Mouse (Mus musculus) midbrain, embryonic 14.5 days (tissue): Measurements from ENCODE around the gene Syne3. TPM values are rescaled to one million over a fixed set of nuclear protein-coding genes. Genes with fewer than 3 reads are reported as not detected.

ENCODE experiments used
- ATAC-seq: fragments of 200-750 bp; cut with Nextera tagmentation; 2 replicates; pipeline ENCODE4 v1.8.0; 2017; ENCODE audit warnings: moderate number of reproducible peaks, moderate library complexity; ENCODE audit not compliant: low FRiP score, low TSS enrichment
- DNase-seq: peaks from one replicate; pipeline ENCODE4 v3.0.0-alpha.2; 2015
- H3K27ac ChIP-seq: fragments of 300-500 bp; sonication (generic); replicated peaks from 2 replicates; pipeline ENCODE4 v1.5.1; 2014; ENCODE audit warnings: mild to moderate bottlenecking, low read depth, low read length, moderate library complexity
- H3K27me3 ChIP-seq: fragments of 300-500 bp; sonication (generic); 2 replicates; pipeline ENCODE4 v1.6.1; 2014; ENCODE audit warnings: low read length, control low read depth, mixed read lengths; ENCODE audit not compliant: control insufficient read depth, insufficient read depth
- H3K36me3 ChIP-seq: fragments of 300-500 bp; sonication (generic); 2 replicates; pipeline ENCODE4 v1.6.1; 2014; ENCODE audit warnings: low read length, control low read depth; ENCODE audit not compliant: control insufficient read depth, insufficient read depth
- H3K4me1 ChIP-seq: fragments of 300-500 bp; sonication (generic); 2 replicates; pipeline ENCODE4 v1.6.1; 2014; ENCODE audit warnings: mild to moderate bottlenecking, antibody characterized with exemption, low read length, control low read depth; ENCODE audit not compliant: control insufficient read depth, insufficient read depth
- H3K4me2 ChIP-seq: fragments of 300-500 bp; sonication (generic); 2 replicates; pipeline ENCODE4 v1.6.1; 2014; ENCODE audit warnings: mild to moderate bottlenecking, low read length, moderate library complexity
- H3K4me3 ChIP-seq: fragments of 300-500 bp; sonication (generic); replicated peaks from 2 replicates; pipeline ENCODE4 v1.5.1; 2014; ENCODE audit warnings: low read depth, low read length
- H3K9ac ChIP-seq: fragments of 300-500 bp; sonication (generic); replicated peaks from 2 replicates; pipeline ENCODE4 v1.6.1; 2014; ENCODE audit warnings: mild to moderate bottlenecking, low read length, moderate library complexity
- H3K9me3 ChIP-seq: fragments of 300-500 bp; sonication (generic); 2 replicates; pipeline ENCODE4 v1.6.1; 2016; ENCODE audit warnings: low read length, control low read depth, mixed read lengths; ENCODE audit not compliant: control insufficient read depth
- WGBS: fragments of 180-500 bp; shearing (Covaris S2); extraction: QIAGEN DNeasy Blood & Tissue Kit; methylation state at CpG from one replicate; pipeline ENCODE4 v1.1.7; 2014; 5-methylcytosine and 5-hydroxymethylcytosine counted together
- polyA plus RNA-seq: library from polyadenylated mRNA; unstranded; fragments of >200 nt; fragmentation: Nextera tagmentation; extraction: Ambion mirVana; gene quantifications from 2 replicates; pipeline ENCODE4 v1.2.1, GENCODE M21; 2014

Gene Syne3
- polyA plus RNA-seq, 1 experiment from 2014 or later: 0.04 TPM

DNA sequence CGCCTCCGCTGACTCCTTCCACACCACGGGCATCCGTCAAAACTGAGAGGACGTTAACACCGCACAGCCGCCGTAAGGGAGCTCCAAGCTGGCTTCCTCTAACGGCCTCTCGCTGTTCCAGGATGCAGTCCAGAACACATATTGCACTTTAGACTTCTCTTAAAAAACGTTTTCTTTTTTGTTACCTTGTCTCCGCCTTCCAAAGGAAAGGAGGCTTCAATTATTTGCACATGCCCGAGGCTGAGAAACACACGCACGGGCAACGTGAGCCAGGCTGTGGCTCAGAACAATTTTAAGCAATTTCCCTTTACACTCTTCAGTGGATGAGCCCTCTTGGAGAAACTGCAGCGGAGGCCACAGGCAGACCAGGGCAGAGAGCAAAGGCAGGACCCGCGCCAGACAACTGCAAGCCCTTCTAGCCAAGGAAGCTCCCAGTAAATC, 85.6 kb downstream of the Syne3 start:
- H3K9me3 ChIP-seq: no peaks in the 10 kb centered on the region
- no peaks in the 10 kb centered on the region for H3K36me3 ChIP-seq
- peaks cover 21% of the 10 kb centered on the region for H3K4me1 ChIP-seq
- DNase-seq (no peak), ATAC-seq (no peak)
- no peak overlapping the region for H3K9ac ChIP-seq
- H3K27me3 ChIP-seq: no peaks in the 10 kb centered on the region
- no peak overlapping the region for H3K4me2 ChIP-seq
- no peak overlapping the region for H3K4me3 ChIP-seq
- H3K27ac ChIP-seq: no peak overlapping the region
- WGBS: 76% methylated on average over 19 of the region's 19 CpGs

DNA sequence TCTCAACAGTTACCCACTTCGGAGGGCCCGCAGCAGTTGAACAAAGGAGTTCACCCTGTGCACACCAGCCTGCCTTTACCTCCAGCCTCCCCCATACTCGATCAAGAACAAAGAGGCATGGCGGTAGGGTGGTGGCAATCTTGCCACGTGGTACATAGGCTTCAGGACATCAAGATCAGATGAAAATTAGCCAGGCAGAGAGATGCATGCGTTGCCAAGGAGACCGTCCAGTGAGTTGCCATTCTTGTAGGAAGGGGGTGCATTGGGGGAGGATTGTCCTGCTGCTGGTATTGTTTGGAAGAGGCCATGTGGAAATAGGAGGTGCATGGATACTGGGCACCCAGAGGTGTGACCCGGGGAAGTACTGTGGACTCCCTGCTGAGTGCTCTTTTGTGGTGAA, 87.0 kb downstream of the Syne3 start:
- no peak overlapping the region for H3K4me3 ChIP-seq
- no peaks in the 10 kb centered on the region for H3K27me3 ChIP-seq
- peak; percentile 64 for DNase-seq
- peak overlapping the region; percentile 52 for H3K27ac ChIP-seq
- no peaks in the 10 kb centered on the region for H3K36me3 ChIP-seq
- H3K4me2 ChIP-seq: no peak overlapping the region
- no peak overlapping the region for H3K9ac ChIP-seq
- WGBS: 25% methylated on average over 8 of the region's 8 CpGs
- H3K9me3 ChIP-seq: no peaks in the 10 kb centered on the region
- peaks cover 21% of the 10 kb centered on the region for H3K4me1 ChIP-seq
- 0 out of 2 replicates have a peak, but pooled peaks have one; percentile 32 for ATAC-seq

DNA sequence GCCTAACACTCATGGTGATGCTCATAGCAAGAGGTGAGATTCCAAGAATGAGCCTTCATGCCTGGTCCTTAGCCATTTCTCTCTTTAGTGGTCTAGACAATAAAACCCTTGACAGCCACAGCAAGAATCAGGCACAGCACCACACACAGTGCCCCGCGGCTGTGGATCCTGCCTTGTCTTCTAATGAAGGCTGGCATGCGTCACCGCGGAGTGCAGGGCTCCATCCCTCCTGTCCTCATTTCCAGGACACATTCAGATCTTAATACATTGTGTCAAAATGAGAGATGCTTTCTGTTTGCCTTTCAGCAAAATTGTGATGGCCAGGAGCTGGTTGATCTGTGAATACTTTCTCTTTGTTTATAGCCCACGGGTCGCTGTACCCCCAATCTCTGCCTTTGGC, 88.5 kb downstream of the Syne3 start:
- Histone ChIP-seq H3K27me3 (no peaks in the 10 kb centered on the region), H3K9me3 (no peaks in the 10 kb centered on the region), H3K36me3 (no peaks in the 10 kb centered on the region), H3K4me1 (peaks cover 21% of the 10 kb centered on the region), H3K4me3 (no peak overlapping the region), H3K4me2 (no peak overlapping the region), H3K27ac (no peak overlapping the region), H3K9ac (no peak overlapping the region)
- WGBS: 72% methylated on average over 7 of the region's 7 CpGs
- DNase-seq: no peak
- ATAC-seq: no peak

DNA sequence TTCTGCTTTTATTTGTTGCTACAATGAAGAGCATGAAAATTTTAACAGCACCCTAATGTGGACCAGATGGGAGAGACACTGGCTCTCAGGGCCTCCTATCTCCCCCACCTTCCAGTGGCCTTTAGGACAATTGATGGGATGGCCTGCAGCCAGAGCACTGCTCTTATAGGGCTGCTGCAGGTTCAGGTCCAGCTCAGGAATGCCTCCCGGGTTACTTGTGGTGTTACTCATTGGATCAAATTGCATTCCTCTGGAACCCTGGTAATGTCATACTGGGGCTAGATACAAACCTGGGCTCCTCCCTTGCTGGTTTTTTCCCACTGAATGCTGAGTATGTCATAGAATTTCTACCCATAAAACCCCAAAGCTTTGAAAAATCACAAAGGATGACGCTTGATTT, 90.4 kb downstream of the Syne3 start:
- H3K27me3 ChIP-seq: no peaks in the 10 kb centered on the region
- H3K27ac ChIP-seq: no peak overlapping the region
- H3K4me2 ChIP-seq: no peak overlapping the region
- H3K4me1 ChIP-seq: peaks cover 10% of the 10 kb centered on the region
- H3K9ac ChIP-seq: no peak overlapping the region
- ATAC-seq (no peak), DNase-seq (no peak)
- WGBS: 89% methylated on average over 2 of the region's 2 CpGs
- no peak overlapping the region for H3K4me3 ChIP-seq
- H3K9me3 ChIP-seq: no peaks in the 10 kb centered on the region
- no peaks in the 10 kb centered on the region for H3K36me3 ChIP-seq

DNA sequence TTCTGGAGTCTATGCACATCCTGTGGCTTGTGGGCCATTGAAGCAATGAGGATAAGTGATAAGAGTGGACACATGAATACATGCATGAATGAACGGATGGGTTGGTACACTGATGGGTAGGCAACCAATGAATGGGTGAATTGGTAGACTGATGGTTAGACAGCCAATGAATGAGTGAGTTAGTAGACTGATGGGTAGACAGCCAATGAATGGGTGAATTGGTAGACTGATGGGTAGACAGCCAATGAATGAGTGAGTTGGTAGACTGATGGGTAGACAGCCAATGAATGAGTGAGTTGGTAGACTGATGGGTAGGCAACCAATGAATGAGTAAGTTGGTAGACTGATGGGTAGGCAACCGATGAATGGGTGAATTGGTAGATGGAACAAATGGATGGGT, 91.7 kb downstream of the Syne3 start:
- ATAC-seq (no peak), DNase-seq (no peak)
- Histone ChIP-seq H3K27me3 (no peaks in the 10 kb centered on the region), H3K9ac (no peak overlapping the region), H3K4me1 (peaks cover 6% of the 10 kb centered on the region), H3K4me2 (no peak overlapping the region), H3K9me3 (no peaks in the 10 kb centered on the region), H3K27ac (no peak overlapping the region), H3K4me3 (no peak overlapping the region), H3K36me3 (no peaks in the 10 kb centered on the region)
- WGBS: 94% methylated on average over 2 of the region's 2 CpGs

DNA sequence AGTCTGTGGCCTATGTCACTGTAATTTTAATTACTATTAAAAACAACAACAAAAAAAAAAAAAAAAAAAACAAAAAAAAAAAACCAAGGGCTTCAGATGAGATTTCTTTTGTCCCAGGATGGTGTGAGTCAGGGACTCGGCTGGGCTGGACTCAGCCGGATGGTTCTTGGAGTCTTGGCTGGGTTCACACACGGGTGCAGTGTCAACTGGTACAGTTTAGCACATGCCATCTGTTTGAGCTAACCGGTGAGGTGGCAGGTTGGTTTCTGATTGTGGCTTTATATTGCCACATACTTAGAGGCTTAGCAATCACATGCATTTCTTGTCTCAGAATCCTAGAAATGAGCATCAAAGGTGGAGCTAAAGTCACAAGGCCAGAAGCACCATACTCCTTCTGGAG, 92.3 kb downstream of the Syne3 start:
- Histone ChIP-seq H3K27me3 (no peaks in the 10 kb centered on the region), H3K9ac (no peak overlapping the region), H3K4me2 (no peak overlapping the region), H3K4me3 (no peak overlapping the region), H3K4me1 (no peaks in the 10 kb centered on the region), H3K36me3 (no peaks in the 10 kb centered on the region), H3K9me3 (no peaks in the 10 kb centered on the region), H3K27ac (no peak overlapping the region)
- no peak for DNase-seq
- ATAC-seq: no peak
- 92% methylated on average over 4 of the region's 4 CpGs for WGBS

DNA sequence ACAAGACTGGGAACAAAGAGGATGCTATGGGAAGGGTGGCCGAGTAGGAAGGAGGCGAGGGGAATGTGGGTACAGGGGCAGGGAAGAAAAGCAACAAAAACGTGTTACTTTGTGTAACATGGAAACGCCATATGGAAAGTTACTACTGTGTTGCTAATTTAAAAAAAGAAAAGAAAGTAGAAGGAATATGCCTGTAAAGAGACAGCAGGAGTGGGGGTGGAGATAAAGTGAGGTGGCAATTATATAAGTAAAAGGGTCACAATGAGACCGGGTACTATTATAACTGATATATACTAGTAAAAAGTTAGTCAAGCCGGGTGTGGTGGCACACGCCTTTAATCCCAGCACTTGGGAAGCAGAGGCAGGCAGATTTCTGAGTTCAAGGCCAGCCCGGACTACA, 92.8 kb downstream of the Syne3 start:
- Histone ChIP-seq H3K9ac (no peak overlapping the region), H3K4me1 (no peaks in the 10 kb centered on the region), H3K27ac (no peak overlapping the region), H3K27me3 (no peaks in the 10 kb centered on the region), H3K4me2 (no peak overlapping the region), H3K4me3 (no peak overlapping the region), H3K9me3 (no peaks in the 10 kb centered on the region), H3K36me3 (no peaks in the 10 kb centered on the region)
- 94% methylated on average over 8 of the region's 8 CpGs for whole genome bisulfite sequencing
- ATAC-seq: no peak
- DNase-seq: no peak

DNA sequence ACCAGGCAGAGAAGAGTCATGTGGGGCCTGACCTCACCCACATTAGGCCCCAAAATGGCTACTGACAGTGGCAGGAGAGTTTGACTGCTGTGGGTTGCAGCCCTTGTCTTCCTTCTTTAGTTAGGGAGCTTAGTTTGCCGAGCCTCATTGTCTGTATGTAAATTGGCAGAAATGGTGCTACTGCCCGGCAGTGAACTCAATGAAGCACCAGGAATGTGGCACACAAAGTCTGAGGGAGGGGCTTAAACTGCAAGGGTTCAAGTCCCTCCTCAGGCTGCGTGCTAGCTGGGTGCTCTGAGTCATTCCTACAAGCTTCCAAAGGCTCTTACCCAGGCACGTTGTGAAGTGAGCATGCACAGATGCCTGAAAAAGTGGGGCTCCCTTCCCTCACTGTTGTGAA, 93.9 kb downstream of the Syne3 start:
- WGBS: 38% methylated on average over 4 of the region's 4 CpGs
- no peaks in the 10 kb centered on the region for H3K27me3 ChIP-seq
- H3K4me2 ChIP-seq: no peak overlapping the region
- no peak overlapping the region for H3K9ac ChIP-seq
- no peak overlapping the region for H3K4me3 ChIP-seq
- DNase-seq (no peak), ATAC-seq (no peak)
- H3K36me3 ChIP-seq: no peaks in the 10 kb centered on the region
- H3K4me1 ChIP-seq: no peaks in the 10 kb centered on the region
- no peaks in the 10 kb centered on the region for H3K9me3 ChIP-seq
- H3K27ac ChIP-seq: no peak overlapping the region

DNA sequence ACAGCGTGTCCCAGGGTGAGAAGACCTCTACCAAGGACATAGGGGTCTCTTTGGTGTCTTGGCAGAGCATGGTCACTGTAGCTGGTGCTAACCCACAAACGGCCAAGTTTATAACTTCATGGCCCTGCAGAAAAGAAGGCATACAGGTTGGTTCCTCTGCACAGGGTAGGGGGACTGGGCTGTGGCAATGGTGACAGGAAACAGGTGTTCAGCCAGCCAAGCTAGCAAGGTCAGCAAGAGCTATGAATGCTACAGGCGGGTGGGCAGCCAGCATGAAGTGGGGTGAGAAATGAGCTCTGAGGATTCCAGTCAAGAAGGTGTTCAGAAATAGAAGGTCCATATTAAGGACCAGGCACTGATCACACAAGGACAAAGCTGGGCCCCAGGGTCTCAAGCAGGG, 96.6 kb downstream of the Syne3 start:
- Histone ChIP-seq H3K27me3 (no peaks in the 10 kb centered on the region), H3K9me3 (no peaks in the 10 kb centered on the region), H3K9ac (no peak overlapping the region), H3K36me3 (no peaks in the 10 kb centered on the region), H3K27ac (no peak overlapping the region), H3K4me3 (no peak overlapping the region), H3K4me1 (peaks cover 9% of the 10 kb centered on the region), H3K4me2 (no peak overlapping the region)
- WGBS: 52% methylated on average over 3 of the region's 3 CpGs
- DNase-seq (no peak), ATAC-seq (no peak)
